Mouse (Mus musculus) lung, embryonic 14.5 days (tissue): Measurements from ENCODE around the gene Tbc1d17. TPM values are rescaled to one million over a fixed set of nuclear protein-coding genes. Genes with fewer than 3 reads are reported as not detected.

Experiments used
- ATAC-seq: fragments of 200-750 bp; cut with Nextera tagmentation; 2 replicates; pipeline ENCODE4 v1.8.0; 2017; ENCODE audit warnings: mild to moderate bottlenecking, moderate TSS enrichment, moderate library complexity; ENCODE audit not compliant: insufficient read depth
- DNase-seq: peaks from one replicate; pipeline ENCODE4 v3.0.0-alpha.2; 2015
- H3K27ac ChIP-seq: fragments of 300-500 bp; sonication (generic); 2 replicates; pipeline ENCODE4 v1.5.1; 2014; ENCODE audit warnings: low read depth, mild to moderate bottlenecking, moderate library complexity
- H3K27me3 ChIP-seq: fragments of 300-500 bp; sonication (generic); 2 replicates; pipeline ENCODE4 v1.6.1; 2014; ENCODE audit warnings: low read length, control low read depth; ENCODE audit not compliant: insufficient read depth
- H3K36me3 ChIP-seq: fragments of 300-500 bp; sonication (generic); 2 replicates; pipeline ENCODE4 v1.6.1; 2014; ENCODE audit warnings: control low read depth; ENCODE audit not compliant: insufficient read depth
- H3K4me1 ChIP-seq: fragments of 300-500 bp; sonication (generic); 2 replicates; pipeline ENCODE4 v1.6.1; 2014; ENCODE audit warnings: antibody characterized with exemption, control low read depth; ENCODE audit not compliant: insufficient read depth
- H3K4me2 ChIP-seq: fragments of 300-500 bp; sonication (generic); 2 replicates; pipeline ENCODE4 v1.6.1; 2014; ENCODE audit warnings: mild to moderate bottlenecking
- H3K4me3 ChIP-seq: fragments of 300-500 bp; sonication (generic); 2 replicates; pipeline ENCODE4 v1.5.1; 2014; ENCODE audit warnings: low read depth, low read length
- H3K9ac ChIP-seq: fragments of 300-500 bp; sonication (generic); 2 replicates; pipeline ENCODE4 v1.6.1; 2014
- H3K9me3 ChIP-seq: fragments of 300-500 bp; sonication (generic); 2 replicates; pipeline ENCODE4 v1.6.1; 2016; ENCODE audit warnings: low read depth, low read length, control low read depth
- CTCF ChIP-seq: IDR thresholded peaks from 2 replicates; pipeline ENCODE4 v1.5.1; 2016; ENCODE audit warnings: antibody characterized with exemption, low read depth
- WGBS: fragments of 180-500 bp; shearing (Covaris S2); extraction: QIAGEN DNeasy Blood & Tissue Kit; methylation state at CpG from one replicate; pipeline ENCODE4 v1.1.7; 2014; 5-methylcytosine and 5-hydroxymethylcytosine counted together
- polyA plus RNA-seq: library from polyadenylated mRNA; unstranded; fragments of >200 nt; fragmentation: Nextera tagmentation; extraction: Ambion mirVana; gene quantifications from 2 replicates; pipeline ENCODE4 v1.2.1, GENCODE M21; 2014

Tbc1d17 gene
- polyA plus RNA-seq, 1 experiment from 2014 or later, result 73.7 TPM

DNA sequence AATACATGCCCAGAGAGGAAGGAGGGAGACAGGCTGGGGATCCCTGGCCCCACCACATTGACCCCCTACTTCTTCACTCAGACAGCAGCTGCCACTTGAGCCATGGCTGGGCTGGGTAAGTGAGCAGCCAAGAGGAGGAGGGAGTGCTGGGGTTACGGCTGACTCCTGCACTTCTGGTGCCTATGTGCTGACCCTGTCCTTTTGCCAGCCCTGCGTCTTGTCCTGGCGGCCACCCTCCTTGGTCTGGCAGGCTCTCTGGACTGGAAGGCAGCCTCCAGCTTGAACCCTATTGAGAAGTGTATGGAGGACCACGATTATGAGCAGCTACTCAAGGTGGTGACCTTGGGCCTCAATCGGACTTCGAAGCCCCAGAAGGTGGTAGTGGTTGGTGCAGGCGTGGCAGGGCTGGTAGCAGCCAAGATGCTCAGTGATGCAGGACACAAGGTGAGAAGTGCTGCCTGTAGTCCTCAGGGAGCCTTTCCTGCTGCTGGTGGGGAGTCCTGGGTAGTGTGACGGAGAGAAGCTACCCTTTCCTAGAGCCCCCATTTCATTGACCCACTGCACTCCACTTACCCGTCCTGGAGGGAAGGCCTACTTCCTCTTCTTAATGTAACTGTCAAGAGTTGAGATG lies 12.3 kb downstream of the Tbc1d17 start:
- Histone ChIP-seq H3K4me1 (no peaks in the 10 kb centered on the region), H3K27me3 (peaks cover 15% of the 10 kb centered on the region), H3K9me3 (no peaks in the 10 kb centered on the region), H3K4me3 (no peak overlapping the region), H3K4me2 (no peak overlapping the region), H3K36me3 (peaks cover 18% of the 10 kb centered on the region), H3K9ac (no peak overlapping the region), H3K27ac (no peak overlapping the region)
- DNase-seq (no peak), ATAC-seq (no peak)
- no peak for TF ChIP-seq CTCF
- WGBS, result 78% methylated on average over 9 of the region's 9 CpGs

DNA sequence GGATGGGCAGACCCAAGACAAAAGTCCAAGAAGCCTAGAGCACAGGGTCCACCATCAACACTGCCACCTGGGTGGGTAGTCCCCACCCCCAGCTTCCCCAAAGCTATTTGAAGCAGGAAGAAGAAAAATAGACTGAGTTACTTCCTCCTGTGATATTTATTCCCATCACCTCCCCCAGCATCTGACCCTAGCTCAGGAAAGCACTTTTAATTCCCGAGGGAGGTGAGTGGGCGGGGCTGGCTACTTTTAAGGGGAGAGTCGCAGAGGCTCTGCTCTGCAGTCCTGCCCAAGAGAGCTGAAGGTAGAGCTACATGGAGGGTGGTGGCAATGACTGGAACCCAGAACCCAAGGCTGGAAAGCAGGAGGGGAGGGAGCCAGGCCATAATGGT lies 12.9 kb downstream of the Tbc1d17 start:
- Histone ChIP-seq H3K9me3 (no peaks in the 10 kb centered on the region), H3K27ac (no peak overlapping the region), H3K9ac (no peak overlapping the region), H3K4me2 (no peak overlapping the region), H3K36me3 (peaks cover 18% of the 10 kb centered on the region), H3K4me1 (no peaks in the 10 kb centered on the region), H3K4me3 (no peak overlapping the region), H3K27me3 (peaks cover 15% of the 10 kb centered on the region)
- TF ChIP-seq CTCF, result no peak
- WGBS, result 42% methylated on average over 3 of the region's 3 CpGs
- no peak for ATAC-seq
- no peak for DNase-seq

DNA sequence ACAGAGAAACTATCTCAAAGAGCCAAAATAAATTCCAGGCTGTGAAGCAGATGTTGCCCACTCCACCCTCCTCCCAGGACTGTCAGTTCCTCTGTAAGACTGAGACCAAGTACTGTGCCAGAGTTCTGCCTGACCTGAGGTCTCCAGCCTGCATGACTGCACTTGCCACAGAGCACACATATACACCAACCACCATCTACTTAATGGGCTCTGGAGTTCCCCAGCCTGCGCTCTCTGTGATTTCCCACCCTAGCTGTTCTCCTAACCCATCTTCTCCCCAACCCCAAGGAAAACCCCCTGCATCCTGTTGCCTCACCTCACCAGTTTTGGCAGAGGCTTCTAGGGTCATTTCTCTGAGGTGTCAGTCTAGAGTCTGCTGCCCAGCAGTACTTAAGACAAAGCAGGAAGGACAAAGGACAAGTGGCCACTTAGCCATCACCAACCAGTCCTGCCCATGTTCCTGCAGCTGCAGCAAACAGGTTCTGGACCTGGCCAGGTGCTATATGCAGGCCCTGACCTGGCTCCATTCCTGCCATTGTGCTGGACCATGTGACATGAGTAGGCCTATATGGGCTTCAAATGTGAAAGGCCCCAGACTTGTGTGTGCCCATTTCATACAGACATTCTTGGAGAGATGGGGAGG lies 13.4 kb downstream of the Tbc1d17 start:
- H3K27me3 ChIP-seq, result peaks cover 12% of the 10 kb centered on the region
- no peak overlapping the region for H3K9ac ChIP-seq
- 91% methylated on average over 1 of the region's 1 CpGs for WGBS
- no peak for TF ChIP-seq CTCF
- DNase-seq (no peak), ATAC-seq (no peak)
- H3K4me1 ChIP-seq, result no peaks in the 10 kb centered on the region
- no peak overlapping the region for H3K27ac ChIP-seq
- no peaks in the 10 kb centered on the region for H3K9me3 ChIP-seq
- no peak overlapping the region for H3K4me2 ChIP-seq
- no peak overlapping the region for H3K4me3 ChIP-seq
- H3K36me3 ChIP-seq, result peaks cover 19% of the 10 kb centered on the region

DNA sequence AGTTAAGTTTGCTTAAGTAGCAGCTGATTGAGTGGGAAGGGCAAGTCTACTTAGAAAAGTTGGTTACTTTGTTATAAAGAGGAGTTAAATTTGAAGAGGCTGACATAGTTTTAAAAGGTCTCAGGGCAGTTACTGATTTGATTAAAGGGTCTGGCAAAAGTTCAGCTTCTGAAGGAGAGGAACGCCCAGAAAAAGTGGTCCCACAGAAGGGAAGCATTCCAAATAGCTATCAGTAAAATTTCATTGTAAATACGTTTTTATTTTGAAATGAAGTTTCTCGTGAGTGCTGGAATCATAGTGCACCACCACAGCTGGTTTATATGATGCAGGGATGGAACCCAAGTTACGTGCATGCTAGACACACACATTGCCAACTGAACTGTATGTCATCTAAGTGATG lies 16.1 kb downstream of the Tbc1d17 start:
- no peak for TF ChIP-seq CTCF
- no peak for ATAC-seq
- WGBS, result 51% methylated on average over 4 of the region's 4 CpGs
- DNase-seq, result no peak
- Histone ChIP-seq H3K4me3 (no peak overlapping the region), H3K4me2 (no peak overlapping the region), H3K9ac (no peak overlapping the region), H3K27ac (no peak overlapping the region), H3K36me3 (peaks cover 45% of the 10 kb centered on the region), H3K9me3 (no peaks in the 10 kb centered on the region), H3K4me1 (no peaks in the 10 kb centered on the region), H3K27me3 (no peaks in the 10 kb centered on the region)

DNA sequence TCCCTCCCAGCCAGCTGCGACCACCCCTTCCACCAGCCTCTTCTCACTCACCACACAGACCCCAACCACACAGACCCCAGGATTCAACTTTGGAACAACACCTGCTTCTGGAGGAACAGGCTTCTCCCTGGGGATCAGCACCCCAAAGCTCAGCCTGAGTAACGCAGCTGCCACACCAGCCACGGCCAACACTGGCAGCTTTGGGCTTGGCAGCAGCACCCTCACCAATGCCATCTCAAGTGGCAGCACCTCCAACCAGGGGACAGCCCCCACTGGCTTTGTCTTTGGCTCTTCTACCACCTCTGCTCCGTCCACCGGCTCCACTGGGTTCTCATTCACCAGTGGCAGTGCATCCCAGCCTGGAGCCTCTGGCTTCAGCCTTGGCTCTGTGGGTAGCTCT lies 20.2 kb downstream of the Tbc1d17 start:
- no peaks in the 10 kb centered on the region for H3K4me1 ChIP-seq
- ATAC-seq (no peak), DNase-seq (no peak)
- H3K27ac ChIP-seq, result no peak overlapping the region
- no peak overlapping the region for H3K4me3 ChIP-seq
- peaks cover 59% of the 10 kb centered on the region for H3K36me3 ChIP-seq
- H3K27me3 ChIP-seq, result no peaks in the 10 kb centered on the region
- H3K9ac ChIP-seq, result no peak overlapping the region
- 84% methylated on average over 5 of the region's 5 CpGs for WGBS
- no peak overlapping the region for H3K4me2 ChIP-seq
- no peak for TF ChIP-seq CTCF
- no peaks in the 10 kb centered on the region for H3K9me3 ChIP-seq

DNA sequence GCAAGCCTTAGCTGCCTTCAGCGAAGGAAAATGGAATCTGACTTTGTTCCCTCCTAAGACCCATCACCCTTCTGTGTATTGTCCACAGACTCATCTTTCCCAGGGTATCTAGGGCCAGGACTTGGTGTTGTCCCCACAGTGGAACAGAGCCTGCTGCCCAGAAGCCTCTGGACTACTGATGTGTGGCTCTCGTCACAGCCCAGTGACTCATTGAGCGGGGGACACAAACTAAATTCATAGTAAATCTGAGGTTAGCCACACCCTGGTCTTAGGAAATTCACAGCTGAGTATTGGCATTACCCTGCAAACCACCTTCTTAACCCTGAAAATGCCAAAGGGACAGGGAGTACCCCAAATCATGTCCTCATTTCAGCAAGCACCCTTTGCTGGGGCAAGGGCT lies 22.1 kb downstream of the Tbc1d17 start:
- Histone ChIP-seq H3K27ac (no peak overlapping the region), H3K4me3 (no peak overlapping the region), H3K4me2 (no peak overlapping the region), H3K9me3 (no peaks in the 10 kb centered on the region), H3K9ac (no peak overlapping the region), H3K36me3 (peaks cover 52% of the 10 kb centered on the region), H3K27me3 (no peaks in the 10 kb centered on the region), H3K4me1 (no peaks in the 10 kb centered on the region)
- no peak for DNase-seq
- TF ChIP-seq CTCF, result no peak
- WGBS, result 82% methylated on average over 3 of the region's 3 CpGs
- no peak for ATAC-seq

DNA sequence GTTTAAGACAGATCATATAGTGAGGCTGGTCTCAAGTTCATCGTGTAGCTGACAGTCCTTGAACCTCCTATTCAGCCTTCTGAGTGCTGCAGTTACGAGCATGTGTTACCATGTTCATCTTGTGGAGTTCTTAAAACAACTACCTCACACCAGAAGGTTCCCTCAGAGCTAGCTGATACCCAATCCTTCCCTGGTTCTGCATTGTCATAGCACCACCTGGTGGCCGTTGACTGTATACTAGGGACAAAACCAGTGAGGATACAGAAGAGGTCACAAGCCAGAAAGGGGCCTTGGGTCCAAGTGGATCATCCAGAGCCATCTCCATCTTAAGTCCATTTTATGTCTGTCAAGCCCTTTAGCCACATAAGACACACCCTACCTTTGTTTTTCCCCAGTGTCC lies 24.0 kb downstream of the Tbc1d17 start:
- Histone ChIP-seq H3K9me3 (no peaks in the 10 kb centered on the region), H3K27ac (no peak overlapping the region), H3K4me3 (no peak overlapping the region), H3K9ac (no peak overlapping the region), H3K36me3 (peaks cover 33% of the 10 kb centered on the region), H3K27me3 (no peaks in the 10 kb centered on the region), H3K4me2 (no peak overlapping the region), H3K4me1 (no peaks in the 10 kb centered on the region)
- DNase-seq (peak; percentile 88), ATAC-seq (0 out of 2 replicates have a peak, but pooled peaks have one; percentile 41)
- peak; percentile 93 for TF ChIP-seq CTCF
- WGBS, result 14% methylated on average over 3 of the region's 3 CpGs
